Mouse (Mus musculus): ENCODE results near the gene Ttc9. TPM values are rescaled to one million over a fixed set of nuclear protein-coding genes. Genes with fewer than 3 reads are reported as not detected.

Gene Ttc9
- not detected for total RNA-seq (2023)

GRCm38 (mm10) chr12:81630915-81631660 lies at the start of gene Ttc9:
Gene Ttc9, plus strand, starts transcription at chr12:81631249.

DNA sequence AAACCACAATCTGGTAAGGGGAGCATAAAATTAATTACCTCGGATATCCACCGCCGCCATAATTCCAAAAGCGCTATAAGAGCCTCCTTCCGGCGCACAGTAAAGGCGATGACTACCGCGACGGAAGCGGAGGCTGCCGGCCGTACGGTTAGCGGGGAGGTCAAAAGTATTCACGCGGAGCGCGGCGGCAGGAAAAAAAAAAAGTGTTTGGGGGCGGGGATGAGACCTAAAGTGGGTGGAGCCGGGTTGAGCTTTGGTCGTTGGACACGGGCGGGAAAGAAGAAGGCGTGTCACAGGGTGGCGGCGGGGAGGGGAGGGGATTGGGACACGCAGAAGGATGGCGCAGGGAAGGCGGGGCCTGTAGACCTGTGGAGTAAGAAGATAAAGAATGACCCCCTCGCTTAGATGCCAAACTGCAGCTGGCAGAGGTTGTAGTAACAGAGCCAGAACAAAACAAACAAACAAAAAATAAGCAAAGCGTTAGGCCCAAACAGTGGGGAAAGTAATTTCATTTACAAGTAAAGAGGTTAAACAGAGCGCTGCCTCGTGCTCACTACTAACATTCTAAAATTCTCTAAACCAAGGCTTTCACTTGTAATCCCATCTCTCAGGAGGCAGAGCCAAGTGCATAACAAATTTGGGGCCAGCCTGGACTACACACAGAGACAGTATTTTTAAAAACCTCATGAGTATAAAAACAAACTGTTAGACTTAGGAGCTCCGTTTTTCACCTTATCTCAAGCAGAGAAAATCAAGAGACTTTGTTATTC lies 36.0 kb upstream of the Ttc9 start, which contains the start of gene Med6:
Gene Med6, minus strand, starts transcription at position 107 of the 770 bp plus-strand sequence.

Other genes with a start within 250 kb of the Ttc9 start
- gene Adam4, start 209.3 kb upstream of the Ttc9 start, total RNA-seq (2023), result 2.5 TPM
- gene Cox16, start 146.1 kb upstream of the Ttc9 start, total RNA-seq (2023), result 75.2 TPM
- gene Gm20498, start 98.3 kb upstream of the Ttc9 start, total RNA-seq (2023), result 23.3 TPM
- 21.6 TPM for gene Synj2bp, start 98.3 kb upstream of the Ttc9 start, total RNA-seq (2023)
- gene Adam21, start 62.8 kb upstream of the Ttc9 start, total RNA-seq (2023), result not detected
- gene Med6, start 36.2 kb upstream of the Ttc9 start, total RNA-seq (2023), result 50.4 TPM
- 8.0 TPM for gene Map3k9, start 149.9 kb downstream of the Ttc9 start, total RNA-seq (2023)
- gene Pcnx, start 228.8 kb downstream of the Ttc9 start, total RNA-seq (2023), result 52.4 TPM

Measured in CD4-positive naive resting alpha-beta T cell, adult 76 days (primary cell).